Mouse (Mus musculus) spleen, adult 2 months (tissue): ENCODE measurements at regions not wholly inside any gene's neighbourhood (a gene's known extent, or its start where the extent isn't known, plus 50 kb on each side); places are given as distances from the start of the nearest gene placed in this dataset.

Experiments used
- CTCF ChIP-seq: fragments of 200-500 bp; IDR thresholded peaks from 2 replicates; pipeline ENCODE4 v1.5.1; 2011; ENCODE audit warnings: mild to moderate bottlenecking, inconsistent platforms; ENCODE audit not compliant: insufficient read depth, insufficient read length, insufficient replicate concordance; ENCODE audit errors: extremely low read depth
- POLR2A ChIP-seq: fragments of 200-500 bp; IDR thresholded peaks from 2 replicates; pipeline ENCODE4 v1.6.1; 2011; ENCODE audit warnings: low read depth, low read length, inconsistent platforms

DNA sequence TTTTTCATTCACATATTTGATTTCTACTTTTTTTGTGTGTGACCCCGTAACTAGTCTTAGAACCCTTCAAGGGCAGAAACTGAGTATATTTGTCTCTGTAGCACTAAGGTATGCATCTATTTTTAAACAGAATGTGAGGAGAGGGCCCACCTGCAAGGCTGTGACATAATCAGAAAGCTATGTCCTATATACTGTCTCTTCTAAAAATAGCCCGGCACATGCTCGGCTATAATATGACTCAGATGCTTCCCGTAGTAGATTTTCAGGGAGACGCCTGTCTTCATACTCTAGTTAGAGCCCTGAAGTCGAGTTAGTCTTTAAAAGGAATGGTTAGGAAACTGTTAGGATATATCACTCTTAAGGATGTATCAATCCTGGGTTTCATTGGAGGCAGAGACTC is 61.0 kb upstream of the Prickle1 start:
- TF ChIP-seq POLR2A: no peak
- TF ChIP-seq CTCF: no peak
